In genomic region chr5:116082241-116082900, GRCm38 (mm10) we compare ENCODE assay signal across 36 mouse cellular contexts. TPM values are rescaled to one million over a fixed set of nuclear protein-coding genes. Genes with fewer than 3 reads are reported as not detected.
DNase-seq lines count a peak whose midpoint lies in the region; ATAC-seq and TF ChIP-seq lines count a peak whose summit lies in the region.
"Had no signal": no experiment of that assay in that cellular context is flagged by ENCODE, and none has a peak within 500 bp of the region (broad histone marks: within the 10 kb centered on the region; RNA-seq: fewer than 3 reads in every experiment).

No protein-coding gene starts in this region.

- in situ Hi-C loops in ES-E14 (cut with MboI; ENCODE audit: low sequenced_read_pairs in 2 of 2, unreplicated experiment in 2 of 2) = no loop called here

- H3K27me3 ChIP-seq in hindbrain, embryonic 16.5 days (replicated peaks; ENCODE audit: control insufficient read depth, insufficient read depth, low read length) = peaks cover 13% of the 10 kb centered on the region
- H3K27me3 ChIP-seq in hindbrain, embryonic 14.5 days (ENCODE audit: control insufficient read depth, insufficient read depth, low read length) = peaks cover 22% of the 10 kb centered on the region

- DNase-seq in gastrocnemius, postnatal 10 days = peak; percentile 32
- no peak for DNase-seq in gastrocnemius, postnatal 14 days
- no peak for DNase-seq in hindbrain, embryonic 14.5 days (ENCODE audit: low spot score)
- DNase-seq in ES-E14 (ENCODE audit: low read depth, low spot score) = no peak
- peak; percentile 21 for DNase-seq in skeletal muscle tissue, adult 2 months (ENCODE audit: low read depth, low spot score)
- DNase-seq in frontal cortex, postnatal 10 days (ENCODE audit: low spot score in 2 of 2) = no peak
- DNase-seq: B cell, adult 2 months; cerebellum, adult 11 months; cerebellum, adult 9-10 months; kidney, adult 2 months; thymus, adult 18-20 months; thymus, postnatal 25 days had no signal

- 31% methylated on average over 17 of the region's 17 CpGs for WGBS in hindbrain, embryonic 16.5 days
- 33% methylated on average over 17 of the region's 17 CpGs for WGBS in hindbrain, embryonic 14.5 days

- intact Hi-C loops in gastrocnemius, postnatal 14 days (cut with DNase I; ENCODE audit: low total_unique reads) = no loop called here

- no peak for ATAC-seq in hindbrain, embryonic 16.5 days
- ATAC-seq in hindbrain, embryonic 14.5 days (ENCODE audit: low FRiP score) = no peak
- ATAC-seq: midbrain, embryonic 15.5 days; Patski had no signal

- H3K36me3 ChIP-seq in hindbrain, embryonic 16.5 days (ENCODE audit: control insufficient read depth, insufficient read depth, low read length) = no peaks in the 10 kb centered on the region
- H3K36me3 ChIP-seq in hindbrain, embryonic 14.5 days (replicated peaks; ENCODE audit: control insufficient read depth, insufficient read depth) = no peaks in the 10 kb centered on the region
- no peaks in the 10 kb centered on the region for H3K36me3 ChIP-seq in ES-E14 (ENCODE audit: control insufficient read depth, insufficient read depth, low read length, poor library complexity, severe bottlenecking)
- H3K36me3 ChIP-seq: embryonic facial prominence, embryonic 13.5 days; forebrain, embryonic 12.5 days; hindbrain, embryonic 15.5 days; limb, embryonic 13.5 days; lung, embryonic 15.5 days; midbrain, embryonic 10.5 days; midbrain, embryonic 15.5 days; neural tube, embryonic 15.5 days had no signal

- H3K9ac ChIP-seq in hindbrain, embryonic 16.5 days (ENCODE audit: low read depth, low read length) = no peak overlapping the region
- no peak overlapping the region for H3K9ac ChIP-seq in hindbrain, embryonic 14.5 days
- H3K9ac ChIP-seq in ES-E14 (ENCODE audit: insufficient read depth, low read depth, low read length, poor library complexity, severe bottlenecking) = no peak overlapping the region
- H3K9ac ChIP-seq: embryonic facial prominence, embryonic 13.5 days; forebrain, embryonic 12.5 days; hindbrain, embryonic 15.5 days; limb, embryonic 13.5 days; lung, embryonic 15.5 days; midbrain, embryonic 15.5 days; neural tube, embryonic 15.5 days had no signal

- no peak overlapping the region for H3K27ac ChIP-seq in hindbrain, embryonic 16.5 days (ENCODE audit: low read depth, low read length)
- no peak overlapping the region for H3K27ac ChIP-seq in hindbrain, embryonic 14.5 days
- H3K27ac ChIP-seq in ES-E14 (ENCODE audit: insufficient read depth, low read depth, low read length, poor library complexity, severe bottlenecking) = no peak overlapping the region; the same call in 1 of the 2 replicates
- H3K27ac ChIP-seq: embryonic facial prominence, embryonic 13.5 days; forebrain, embryonic 12.5 days; hindbrain, embryonic 15.5 days; layer of hippocampus, adult 2 months; left cerebral cortex, adult 2 months; limb, embryonic 13.5 days; lung, embryonic 15.5 days; midbrain, embryonic 10.5 days; midbrain, embryonic 15.5 days; neural tube, embryonic 15.5 days; stomach, postnatal 0 days had no signal

- H3K9me3 ChIP-seq in hindbrain, embryonic 16.5 days (ENCODE audit: control insufficient read depth, low read length) = no peaks in the 10 kb centered on the region
- no peaks in the 10 kb centered on the region for H3K9me3 ChIP-seq in hindbrain, embryonic 14.5 days (ENCODE audit: control insufficient read depth, low read length)
- no peaks in the 10 kb centered on the region for H3K9me3 ChIP-seq in ES-E14 (ENCODE audit: control insufficient read depth, insufficient read depth, low read depth, low read length)
- H3K9me3 ChIP-seq: embryonic facial prominence, embryonic 13.5 days; forebrain, embryonic 12.5 days; hindbrain, embryonic 15.5 days; limb, embryonic 13.5 days; lung, embryonic 15.5 days; midbrain, embryonic 10.5 days; midbrain, embryonic 15.5 days; neural tube, embryonic 15.5 days had no signal

- H3K4me1 ChIP-seq in hindbrain, embryonic 16.5 days (ENCODE audit: control insufficient read depth, insufficient read depth, low read depth, low read length) = peaks cover 3% of the 10 kb centered on the region; the same call in 1 of the 2 replicates
- H3K4me1 ChIP-seq in hindbrain, embryonic 14.5 days (replicated peaks; ENCODE audit: control insufficient read depth, insufficient read depth, low read length) = no peaks in the 10 kb centered on the region
- H3K4me1 ChIP-seq in ES-E14 (ENCODE audit: control insufficient read depth in 2 of 2, insufficient read depth in 2 of 2, low read length in 2 of 2, poor library complexity in 1 of 2) = peaks cover 0 to 6% of the 10 kb centered on the region in 2 experiments; a peak in 2 of 4 replicates
- H3K4me1 ChIP-seq: hindbrain, embryonic 15.5 days; limb, embryonic 13.5 days; lung, embryonic 15.5 days had no signal

- peak overlapping the region; percentile 23; the same call in 1 of the 2 replicates for H3K4me2 ChIP-seq in hindbrain, embryonic 16.5 days (ENCODE audit: low read length)
- H3K4me2 ChIP-seq in hindbrain, embryonic 14.5 days (replicated peaks) = no peak overlapping the region
- H3K4me2 ChIP-seq: embryonic facial prominence, embryonic 13.5 days; forebrain, embryonic 12.5 days; hindbrain, embryonic 15.5 days; limb, embryonic 13.5 days; liver, embryonic 11.5 days; lung, embryonic 15.5 days had no signal

- H3K4me3 ChIP-seq in hindbrain, embryonic 16.5 days (ENCODE audit: low read length) = no peak overlapping the region
- H3K4me3 ChIP-seq in hindbrain, embryonic 14.5 days (replicated peaks; ENCODE audit: low read length) = no peak overlapping the region
- H3K4me3 ChIP-seq in ES-E14 (ENCODE audit: insufficient read depth in 1 of 2, low read depth in 1 of 2, low read length in 2 of 2, poor library complexity in 1 of 2, severe bottlenecking in 1 of 2) = peak overlapping the region; percentile 11 to 39; a peak in 3 of 4 replicates
- H3K4me3 ChIP-seq: embryonic facial prominence, embryonic 13.5 days; erythroblast, embryonic 14.5 days; forebrain, embryonic 12.5 days; hindbrain, embryonic 15.5 days; layer of hippocampus, adult 2 months; left cerebral cortex, adult 2 months; limb, embryonic 13.5 days; lung, embryonic 15.5 days; midbrain, embryonic 15.5 days; neural tube, embryonic 15.5 days had no signal

TF ChIP-seq in ES-E14, 5 proteins besides CTCF, POLR2A, EP300 and RAD21:
- TF ChIP-seq ZC3H11A (IDR thresholded peaks at IDR 0.05; ENCODE audit: borderline replicate concordance, low read depth, low read length) (no peak), CHD2 (IDR thresholded peaks at IDR 0.05; ENCODE audit: low read depth, low read length) (no peak), ZNF384 (IDR thresholded peaks at IDR 0.05; ENCODE audit: low read depth, low read length) (no peak), MAFK (IDR thresholded peaks at IDR 0.05; ENCODE audit: insufficient read depth, low read depth, low read length) (no peak), HCFC1 (IDR thresholded peaks at IDR 0.05; ENCODE audit: borderline replicate concordance, insufficient read depth, low read length) (no peak)

RNA-seq across cellular contexts. Expression of gene Tmem233, which starts 0.7 kb away (rescaled TPM):
- 10 to 100 TPM; 71.7 to 81.9 TPM for total RNA-seq in gastrocnemius, postnatal 10 days (2021)
- 10 to 100 TPM; 54.1 to 75.2 TPM for total RNA-seq in gastrocnemius, postnatal 14 days (2021)
- polyA plus RNA-seq in hindbrain, embryonic 16.5 days (2015; fragmentation: Nextera tagmentation; extraction: Ambion mirVana) = not detected in 2 replicates
- not detected in 2 replicates for polyA plus RNA-seq in hindbrain, embryonic 14.5 days (2014; fragmentation: Nextera tagmentation; extraction: Ambion mirVana)
- total RNA-seq in ES-E14 (2012; rRNA removed) = 0.21 TPM in 1 of 2 replicates, not detected in the other
- total RNA-seq: adrenal gland, postnatal 14 days; hematopoietic stem cell, adult 5-6 weeks; layer of hippocampus, adult 2 months; layer of hippocampus, postnatal 14 days; left cerebral cortex, adult 2 months; left cerebral cortex, postnatal 25 days had no signal
- polyA plus RNA-seq: embryonic facial prominence, embryonic 13.5 days; erythroblast, embryonic 14.5 days; forebrain, embryonic 12.5 days; heart, postnatal 0 days; hindbrain, embryonic 15.5 days; intestine, embryonic 14.5 days; kidney, embryonic 16.5 days; limb, embryonic 13.5 days; liver, embryonic 11.5 days; liver, embryonic 16.5 days; midbrain, embryonic 10.5 days; midbrain, embryonic 15.5 days; Patski; spleen, adult 2 months; stomach, postnatal 0 days had no signal

RNA-seq across cellular contexts. Expression of gene Prkab1, which starts 58.1 kb away (rescaled TPM):
- total RNA-seq in gastrocnemius, postnatal 10 days (2021) = 10 to 100 TPM; 17.7 to 23.6 TPM
- 10 to 100 TPM; 13.1 to 14.1 TPM for total RNA-seq in gastrocnemius, postnatal 14 days (2021)
- polyA plus RNA-seq in hindbrain, embryonic 16.5 days (2015; fragmentation: Nextera tagmentation; extraction: Ambion mirVana) = 45.1 and 51.3 TPM in 2 replicates
- polyA plus RNA-seq in hindbrain, embryonic 14.5 days (2014; fragmentation: Nextera tagmentation; extraction: Ambion mirVana) = 45.6 and 47.7 TPM in 2 replicates
- 21.2 and 22.8 TPM in 2 replicates for total RNA-seq in ES-E14 (2012; rRNA removed)

Comparison
In these comparisons a context has a peak if more than half of its experiments do, and no peak if none do; other contexts are left out.
1. DNase-seq: peak in gastrocnemius, postnatal 10 days (single experiment) and skeletal muscle tissue, adult 2 months (single experiment); none in gastrocnemius, postnatal 14 days (single experiment), hindbrain, embryonic 14.5 days (single experiment), ES-E14 (single experiment) and frontal cortex, postnatal 10 days (0 of 2).
2. H3K4me3 ChIP-seq: peak in ES-E14 (2 of 2); none in hindbrain, embryonic 16.5 days (single experiment) and hindbrain, embryonic 14.5 days (single experiment).
3. RNA of gene Tmem233, which starts 0.7 kb away (total RNA-seq): 71.7 to 81.9 TPM in gastrocnemius, postnatal 10 days and 54.1 to 75.2 TPM in gastrocnemius, postnatal 14 days; 0.21 TPM in ES-E14; every median in the first group is over 10 times any median in the second.